Comparison of ENCODE assay signal across 8 mouse cellular contexts in genomic region chr5:139381586-139382513, GRCm38 (mm10). TPM values are rescaled to one million over a fixed set of nuclear protein-coding genes. Genes with fewer than 3 reads are reported as not detected.
DNase-seq lines count a peak whose midpoint lies in the region; ATAC-seq and TF ChIP-seq lines count a peak whose summit lies in the region.

No protein-coding gene starts in this region.

- peak overlapping the region; percentile 100 for H3K4me3 ChIP-seq in heart, adult 2 months
- peak overlapping the region; percentile 72 for H3K4me3 ChIP-seq in bone marrow macrophage, adult 2 months (ENCODE audit: insufficient read depth, low read length)
- no peak overlapping the region for H3K4me3 ChIP-seq in hindbrain, embryonic 16.5 days (ENCODE audit: low read length)
- peak overlapping the region; percentile 82 for H3K4me3 ChIP-seq in liver, postnatal 0 days (ENCODE audit: low read depth, low read length)
- no peak overlapping the region for H3K4me3 ChIP-seq in stomach, embryonic 14.5 days (ENCODE audit: low read depth, low read length)

- 27% methylated on average over 18 of the region's 18 CpGs for WGBS in heart, adult 2 months
- WGBS in hindbrain, embryonic 16.5 days, result 83% methylated on average over 18 of the region's 18 CpGs
- 30% methylated on average over 18 of the region's 18 CpGs for WGBS in liver, postnatal 0 days (ENCODE audit: insufficient replicate concordance)
- 77% methylated on average over 18 of the region's 18 CpGs for WGBS in stomach, embryonic 14.5 days

- peaks cover 59% of the 10 kb centered on the region for H3K4me1 ChIP-seq in heart, adult 2 months (ENCODE audit: control insufficient read depth, insufficient read depth, low read length)
- H3K4me1 ChIP-seq in bone marrow macrophage, adult 2 months (ENCODE audit: control insufficient read depth, insufficient read depth, low read length), result peaks cover 50% of the 10 kb centered on the region
- H3K4me1 ChIP-seq in hindbrain, embryonic 16.5 days (ENCODE audit: control insufficient read depth, insufficient read depth, low read depth, low read length), result peaks cover 24% of the 10 kb centered on the region
- peaks cover 89% of the 10 kb centered on the region for H3K4me1 ChIP-seq in liver, postnatal 0 days (ENCODE audit: insufficient read depth)
- peaks cover 44% of the 10 kb centered on the region for H3K4me1 ChIP-seq in stomach, embryonic 14.5 days (ENCODE audit: control insufficient read depth, insufficient read depth, low read length)

- intact Hi-C loops in heart, adult 2 months (cut with DNase I), result loop anchor here (10.0 kb wide), 1 partner anchor 413 kb away; the partner anchor contains the start of gene Mafk
- intact Hi-C loops in heart, postnatal 10 days (cut with DNase I), result no loop called here
- intact Hi-C loops in left cerebral cortex, postnatal 4 days (cut with DNase I), result no loop called here
- intact Hi-C loops in left cerebral cortex, postnatal 10 days (cut with DNase I), result no loop called here

- TF ChIP-seq EP300 in heart, adult 2 months (IDR thresholded peaks at IDR 0.05; ENCODE audit: insufficient read depth, low read depth, low read length), result no peak; the same call in 1 of the 2 replicates
- peak; percentile 93 for TF ChIP-seq EP300 in liver, postnatal 0 days (IDR thresholded peaks at IDR 0.05; ENCODE audit: low read depth)

- peak; percentile 59; the same call in 1 of the 2 replicates for TF ChIP-seq POLR2A in heart, adult 2 months (IDR thresholded peaks at IDR 0.05; ENCODE audit: insufficient read depth, low read depth, low read length)
- TF ChIP-seq POLR2A in bone marrow macrophage, adult 2 months (IDR thresholded peaks at IDR 0.05; ENCODE audit: borderline replicate concordance, low read depth, low read length), result no peak

- TF ChIP-seq CTCF in heart, adult 2 months (IDR thresholded peaks at IDR 0.05), result no peak
- no peak for TF ChIP-seq CTCF in bone marrow macrophage, adult 2 months (IDR thresholded peaks at IDR 0.05; ENCODE audit: low read depth, low read length)
- no peak; the same call in 1 of the 2 replicates for TF ChIP-seq CTCF in liver, postnatal 0 days (IDR thresholded peaks at IDR 0.05; ENCODE audit: low read depth)

- H3K79me2 ChIP-seq in heart, adult 2 months (replicated peaks; ENCODE audit: control insufficient read depth, insufficient read depth, low read length), result no peaks in the 10 kb centered on the region; the same call in 1 of the 2 replicates

- peaks cover 2% of the 10 kb centered on the region; the same call in 1 of the 2 replicates for H3K36me3 ChIP-seq in heart, adult 2 months (ENCODE audit: control insufficient read depth, insufficient read depth, low read length)
- no peaks in the 10 kb centered on the region for H3K36me3 ChIP-seq in hindbrain, embryonic 16.5 days (ENCODE audit: control insufficient read depth, insufficient read depth, low read length)
- peaks cover 18% of the 10 kb centered on the region for H3K36me3 ChIP-seq in liver, postnatal 0 days (replicated peaks; ENCODE audit: insufficient read depth, low read length)
- H3K36me3 ChIP-seq in stomach, embryonic 14.5 days (ENCODE audit: control insufficient read depth, insufficient read depth, low read length), result no peaks in the 10 kb centered on the region

- peak in 1 of 2 experiments; percentile 69 for DNase-seq in heart, adult 2 months
- no peak for DNase-seq in heart, postnatal 10 days
- DNase-seq in liver, postnatal 0 days, result peak; percentile 68
- no peak for DNase-seq in left cerebral cortex, postnatal 4 days
- DNase-seq in left cerebral cortex, postnatal 10 days (ENCODE audit: extremely low spot score in 1 of 2, low spot score in 2 of 2), result no peak

- ATAC-seq in hindbrain, embryonic 16.5 days, result no peak
- peak; percentile 49 for ATAC-seq in liver, postnatal 0 days
- ATAC-seq in stomach, embryonic 14.5 days (ENCODE audit: insufficient number of reproducible peaks, insufficient read depth, low FRiP score, low read depth), result no peak

- H3K9ac ChIP-seq in heart, adult 2 months (ENCODE audit: low read depth, low read length), result peak overlapping the region; percentile 63
- 0 out of 2 replicates have a peak overlapping the region, but pooled peaks have one; percentile 28 for H3K9ac ChIP-seq in hindbrain, embryonic 16.5 days (ENCODE audit: low read depth, low read length)
- peak overlapping the region; percentile 83 for H3K9ac ChIP-seq in liver, postnatal 0 days (replicated peaks)
- H3K9ac ChIP-seq in stomach, embryonic 14.5 days (replicated peaks; ENCODE audit: low read depth, low read length), result no peak overlapping the region

- H3K27me3 ChIP-seq in heart, adult 2 months (ENCODE audit: control insufficient read depth, insufficient read depth, low read length), result no peaks in the 10 kb centered on the region
- no peaks in the 10 kb centered on the region for H3K27me3 ChIP-seq in hindbrain, embryonic 16.5 days (replicated peaks; ENCODE audit: control insufficient read depth, insufficient read depth, low read length)
- H3K27me3 ChIP-seq in liver, postnatal 0 days (ENCODE audit: insufficient read depth, low read length), result no peaks in the 10 kb centered on the region
- H3K27me3 ChIP-seq in stomach, embryonic 14.5 days (ENCODE audit: control insufficient read depth, insufficient read depth, low read length), result no peaks in the 10 kb centered on the region

- no peaks in the 10 kb centered on the region for H3K9me3 ChIP-seq in hindbrain, embryonic 16.5 days (ENCODE audit: control insufficient read depth, low read length)
- H3K9me3 ChIP-seq in liver, postnatal 0 days (ENCODE audit: low read length), result no peaks in the 10 kb centered on the region
- no peaks in the 10 kb centered on the region for H3K9me3 ChIP-seq in stomach, embryonic 14.5 days (ENCODE audit: control insufficient read depth, low read depth, low read length)

- H3K4me2 ChIP-seq in hindbrain, embryonic 16.5 days (ENCODE audit: low read length), result peak overlapping the region; percentile 25; the same call in 1 of the 2 replicates
- peak overlapping the region; percentile 82 for H3K4me2 ChIP-seq in liver, postnatal 0 days (ENCODE audit: low read depth, low read length)
- H3K4me2 ChIP-seq in stomach, embryonic 14.5 days (replicated peaks; ENCODE audit: low read depth, low read length), result 0 out of 2 replicates have a peak overlapping the region, but pooled peaks have one; percentile 5

- peak overlapping the region; percentile 99 for H3K27ac ChIP-seq in heart, adult 2 months
- peak overlapping the region; percentile 96 for H3K27ac ChIP-seq in bone marrow macrophage, adult 2 months (ENCODE audit: insufficient read depth, low read depth, low read length)
- H3K27ac ChIP-seq in hindbrain, embryonic 16.5 days (ENCODE audit: low read depth, low read length), result peak overlapping the region; percentile 42
- peak overlapping the region; percentile 99 for H3K27ac ChIP-seq in liver, postnatal 0 days (ENCODE audit: low read depth)
- no peak overlapping the region for H3K27ac ChIP-seq in stomach, embryonic 14.5 days (ENCODE audit: low read length)

RNA-seq across cellular contexts. Expression of gene Gpr146, which starts 4.4 kb away (rescaled TPM):
- 10 to 100 TPM; 42.9 to 56.6 TPM for total RNA-seq in heart, adult 2 months (2021)
- 62.4 and 77.0 TPM in 2 replicates for polyA plus RNA-seq in heart, adult 2 months (2012; rRNA removed)
- 10 to 100 TPM; 33.7 to 37.2 TPM for total RNA-seq in heart, postnatal 10 days (2021)
- polyA plus RNA-seq in bone marrow macrophage, adult 2 months (2012; ENCODE audit: insufficient read depth, insufficient read length, missing spikeins), result 34.5 and 34.7 TPM in 2 replicates
- polyA plus RNA-seq in hindbrain, embryonic 16.5 days (2015; fragmentation: Nextera tagmentation; extraction: Ambion mirVana), result 3.1 and 4.0 TPM in 2 replicates
- polyA plus RNA-seq in liver, postnatal 0 days (2015; fragmentation: Nextera tagmentation; extraction: Ambion mirVana), result 14.5 and 14.7 TPM in 2 replicates
- 1.3 and 1.5 TPM in 2 replicates for polyA plus RNA-seq in stomach, embryonic 14.5 days (2014; fragmentation: Nextera tagmentation; extraction: Ambion mirVana)
- total RNA-seq in left cerebral cortex, postnatal 4 days (2021), result 1 to 10 TPM; 2.2 to 2.5 TPM
- 1 to 10 TPM; 5.7 to 7.5 TPM for total RNA-seq in left cerebral cortex, postnatal 10 days (2021)

RNA-seq across cellular contexts. Expression of gene C130050O18Rik, which starts 23.2 kb away (rescaled TPM):
- total RNA-seq in heart, adult 2 months (2021), result 1 to 10 TPM in 1 of 2 experiments, under 1 TPM in 1; 0.68 to 1.1 TPM
- polyA plus RNA-seq in heart, adult 2 months (2012; rRNA removed), result 0.98 and 1.1 TPM in 2 replicates
- under 1 TPM; 0.74 to 0.93 TPM for total RNA-seq in heart, postnatal 10 days (2021)
- polyA plus RNA-seq in bone marrow macrophage, adult 2 months (2012; ENCODE audit: insufficient read depth, insufficient read length, missing spikeins), result 13.2 and 14.4 TPM in 2 replicates
- polyA plus RNA-seq in hindbrain, embryonic 16.5 days (2015; fragmentation: Nextera tagmentation; extraction: Ambion mirVana), result 0.26 and 0.64 TPM in 2 replicates
- polyA plus RNA-seq in liver, postnatal 0 days (2015; fragmentation: Nextera tagmentation; extraction: Ambion mirVana), result 1.9 and 2.0 TPM in 2 replicates
- 0.48 and 1.3 TPM in 2 replicates for polyA plus RNA-seq in stomach, embryonic 14.5 days (2014; fragmentation: Nextera tagmentation; extraction: Ambion mirVana)
- not detected for total RNA-seq in left cerebral cortex, postnatal 4 days (2021)
- under 1 TPM; 0.24 to 0.28 TPM for total RNA-seq in left cerebral cortex, postnatal 10 days (2021)

RNA-seq across cellular contexts. Expression of gene Cyp2w1, which starts 29.4 kb away (rescaled TPM):
- not detected for total RNA-seq in heart, adult 2 months (2021)
- not detected in 2 replicates for polyA plus RNA-seq in heart, adult 2 months (2012; rRNA removed)
- not detected for total RNA-seq in heart, postnatal 10 days (2021)
- not detected in 2 replicates for polyA plus RNA-seq in bone marrow macrophage, adult 2 months (2012; ENCODE audit: insufficient read depth, insufficient read length, missing spikeins)
- polyA plus RNA-seq in hindbrain, embryonic 16.5 days (2015; fragmentation: Nextera tagmentation; extraction: Ambion mirVana), result not detected in 2 replicates
- polyA plus RNA-seq in liver, postnatal 0 days (2015; fragmentation: Nextera tagmentation; extraction: Ambion mirVana), result not detected in 2 replicates
- polyA plus RNA-seq in stomach, embryonic 14.5 days (2014; fragmentation: Nextera tagmentation; extraction: Ambion mirVana), result 6.3 and 6.8 TPM in 2 replicates
- total RNA-seq in left cerebral cortex, postnatal 4 days (2021), result not detected
- total RNA-seq in left cerebral cortex, postnatal 10 days (2021), result not detected

RNA-seq across cellular contexts. Expression of gene Cox19, which starts 30.6 kb away (rescaled TPM):
- total RNA-seq in heart, adult 2 months (2021), result 10 to 100 TPM; 82.8 to 94.8 TPM
- polyA plus RNA-seq in heart, adult 2 months (2012; rRNA removed), result 110 and 112 TPM in 2 replicates
- 10 to 100 TPM; 88.8 to 96.4 TPM for total RNA-seq in heart, postnatal 10 days (2021)
- 31.4 and 36.1 TPM in 2 replicates for polyA plus RNA-seq in bone marrow macrophage, adult 2 months (2012; ENCODE audit: insufficient read depth, insufficient read length, missing spikeins)
- polyA plus RNA-seq in hindbrain, embryonic 16.5 days (2015; fragmentation: Nextera tagmentation; extraction: Ambion mirVana), result 95.1 and 98.6 TPM in 2 replicates
- 34.4 and 37.1 TPM in 2 replicates for polyA plus RNA-seq in liver, postnatal 0 days (2015; fragmentation: Nextera tagmentation; extraction: Ambion mirVana)
- 105 and 120 TPM in 2 replicates for polyA plus RNA-seq in stomach, embryonic 14.5 days (2014; fragmentation: Nextera tagmentation; extraction: Ambion mirVana)
- total RNA-seq in left cerebral cortex, postnatal 4 days (2021), result 10 to 100 TPM; 87.8 to 89.3 TPM
- total RNA-seq in left cerebral cortex, postnatal 10 days (2021), result 10 to 100 TPM; 75.2 to 90.2 TPM

RNA-seq across cellular contexts. Expression of gene Gper1, which starts 41.1 kb away (rescaled TPM):
- 1 to 10 TPM; 1.4 to 1.5 TPM for total RNA-seq in heart, adult 2 months (2021)
- 2.0 and 4.9 TPM in 2 replicates for polyA plus RNA-seq in heart, adult 2 months (2012; rRNA removed)
- 1 to 10 TPM; 2.5 to 2.6 TPM for total RNA-seq in heart, postnatal 10 days (2021)
- not detected in 2 replicates for polyA plus RNA-seq in bone marrow macrophage, adult 2 months (2012; ENCODE audit: insufficient read depth, insufficient read length, missing spikeins)
- polyA plus RNA-seq in hindbrain, embryonic 16.5 days (2015; fragmentation: Nextera tagmentation; extraction: Ambion mirVana), result 7.8 and 9.4 TPM in 2 replicates
- polyA plus RNA-seq in liver, postnatal 0 days (2015; fragmentation: Nextera tagmentation; extraction: Ambion mirVana), result 0.09 and 0.11 TPM in 2 replicates
- polyA plus RNA-seq in stomach, embryonic 14.5 days (2014; fragmentation: Nextera tagmentation; extraction: Ambion mirVana), result 3.3 TPM in 2 replicates
- total RNA-seq in left cerebral cortex, postnatal 4 days (2021), result 1 to 10 TPM; 3.0 to 3.2 TPM
- 1 to 10 TPM; 2.9 to 3.3 TPM for total RNA-seq in left cerebral cortex, postnatal 10 days (2021)

Comparison
In these comparisons a context has a peak if more than half of its experiments do, and no peak if none do; other contexts are left out.
1. H3K4me3 ChIP-seq: peak in heart, adult 2 months (single experiment), bone marrow macrophage, adult 2 months (single experiment) and liver, postnatal 0 days (single experiment); none in hindbrain, embryonic 16.5 days (single experiment) and stomach, embryonic 14.5 days (single experiment).
2. H3K4me2 ChIP-seq: peak in every context shown above with its lines; median percentile 82 in liver, postnatal 0 days; 25 in hindbrain, embryonic 16.5 days; 5 in stomach, embryonic 14.5 days.